ENCODE assay signal across 27 mouse cellular contexts in the genomic region with DNA sequence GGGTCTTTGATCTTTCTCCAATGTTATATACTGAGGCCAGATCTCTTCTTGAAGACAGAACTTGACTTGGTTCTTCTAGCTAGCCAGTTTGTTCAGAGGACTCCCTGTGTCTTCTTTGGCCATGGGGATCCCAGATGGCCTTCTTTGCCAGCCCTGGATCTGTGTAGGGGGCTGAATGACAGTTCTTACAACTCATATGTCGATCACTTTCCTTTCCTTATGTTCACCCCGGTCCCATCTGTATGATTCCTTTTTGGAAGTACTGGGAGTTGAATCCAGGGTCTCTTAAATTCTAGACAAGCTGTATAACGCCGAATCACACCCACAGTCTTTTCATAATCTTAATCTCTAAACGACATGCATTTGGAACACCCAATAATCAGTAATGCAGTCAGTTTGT.
"Had no signal": no experiment of that assay in that cellular context is flagged by ENCODE, and none has a peak within 500 bp of the region (broad histone marks: within the 10 kb centered on the region; RNA-seq: fewer than 3 reads in every experiment).

No protein-coding gene starts in this region.

- H3K27ac ChIP-seq: gastrocnemius, adult 2 months; heart, adult 2 months; hindbrain, embryonic 10.5 days; hindbrain, embryonic 12.5 days; hindbrain, embryonic 14.5 days; intestine, embryonic 15.5 days; left cerebral cortex, adult 2 months; limb, embryonic 10.5 days; limb, embryonic 12.5 days; liver, embryonic 13.5 days; liver, embryonic 15.5 days had no signal

- H3K36me3 ChIP-seq: hindbrain, embryonic 10.5 days; hindbrain, embryonic 12.5 days; intestine, embryonic 15.5 days; limb, embryonic 10.5 days; limb, embryonic 12.5 days; liver, embryonic 13.5 days; liver, embryonic 15.5 days had no signal

- H3K4me3 ChIP-seq: gastrocnemius, adult 2 months; heart, adult 2 months; hindbrain, embryonic 10.5 days; hindbrain, embryonic 12.5 days; intestine, embryonic 15.5 days; left cerebral cortex, adult 2 months; limb, embryonic 10.5 days; limb, embryonic 12.5 days; liver, embryonic 13.5 days; liver, embryonic 15.5 days had no signal

- H3K4me1 ChIP-seq: hindbrain, embryonic 10.5 days; hindbrain, embryonic 12.5 days; intestine, embryonic 15.5 days; limb, embryonic 10.5 days; limb, embryonic 12.5 days; liver, embryonic 13.5 days; liver, embryonic 15.5 days had no signal

- ATAC-seq: hindbrain, embryonic 16.5 days; inflammation-experienced regulatory T-cells, adult 6 months; intestine, embryonic 15.5 days; intestine, postnatal 0 days; liver, postnatal 0 days had no signal

- H3K9ac ChIP-seq: hindbrain, embryonic 12.5 days; hindbrain, embryonic 14.5 days; intestine, embryonic 15.5 days; limb, embryonic 12.5 days; liver, embryonic 13.5 days; liver, embryonic 15.5 days; liver, postnatal 0 days had no signal

- DNase-seq: gastrocnemius, adult 2 months; gastrocnemius, postnatal 10 days; gastrocnemius, postnatal 25 days; heart, adult 2 months; heart, postnatal 10 days; heart, postnatal 4 days; kidney, adult 18-20 months; kidney, adult 8-10 months; kidney, postnatal 10 days; kidney, postnatal 25 days; kidney, postnatal 4 days; liver; liver, embryonic 13.5 days; liver, postnatal 0 days had no signal

- H3K4me2 ChIP-seq: heart, embryonic 11.5 days; hindbrain, embryonic 12.5 days; hindbrain, embryonic 14.5 days; intestine, embryonic 15.5 days; limb, embryonic 12.5 days; liver, embryonic 11.5 days; liver, embryonic 13.5 days; liver, embryonic 15.5 days had no signal

- H3K9me3 ChIP-seq: hindbrain, embryonic 10.5 days; hindbrain, embryonic 12.5 days; intestine, embryonic 15.5 days; limb, embryonic 10.5 days; limb, embryonic 12.5 days; liver, embryonic 13.5 days; liver, embryonic 15.5 days had no signal

- H3K27me3 ChIP-seq: hindbrain, embryonic 12.5 days; intestine, embryonic 15.5 days; limb, embryonic 12.5 days; liver, embryonic 13.5 days; liver, embryonic 15.5 days had no signal
